Mouse (Mus musculus) T-cell, adult 2 months (primary cell): ENCODE data around the gene Olfr1131.
"Not testable (repeated sequence)": the region's sequence is repeated elsewhere in the genome, so short reads cannot be mapped to it uniquely, and the experiment has no call there.

Experiments
- DNase-seq: peaks from one replicate; pipeline ENCODE4 v3.0.0; 2022; ENCODE audit warnings: low spot score

Gene Olfr1131

DNA sequence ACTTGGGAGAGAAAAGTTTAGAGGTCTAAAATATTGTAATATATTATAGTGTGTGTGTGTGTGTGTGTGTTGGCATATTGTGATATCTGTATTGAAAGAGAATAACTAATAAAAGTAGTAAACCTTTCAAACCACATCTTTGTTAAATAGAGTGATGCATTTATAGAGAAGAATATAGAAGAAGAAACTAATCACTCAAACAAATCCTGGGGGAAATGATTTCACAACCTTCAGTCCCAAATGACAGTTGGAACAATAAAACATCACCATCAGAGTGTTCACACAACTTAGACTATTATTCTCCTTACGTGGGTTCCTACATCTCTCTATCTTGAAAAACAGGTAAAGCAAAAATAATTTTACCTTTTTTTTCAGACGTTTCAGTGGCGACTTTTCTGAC, at the start of gene Olfr1131:
TSS of gene Olfr1131 (plus strand) at position 301 of the 400 bp plus-strand sequence.
- DNase-seq: no peak

DNA sequence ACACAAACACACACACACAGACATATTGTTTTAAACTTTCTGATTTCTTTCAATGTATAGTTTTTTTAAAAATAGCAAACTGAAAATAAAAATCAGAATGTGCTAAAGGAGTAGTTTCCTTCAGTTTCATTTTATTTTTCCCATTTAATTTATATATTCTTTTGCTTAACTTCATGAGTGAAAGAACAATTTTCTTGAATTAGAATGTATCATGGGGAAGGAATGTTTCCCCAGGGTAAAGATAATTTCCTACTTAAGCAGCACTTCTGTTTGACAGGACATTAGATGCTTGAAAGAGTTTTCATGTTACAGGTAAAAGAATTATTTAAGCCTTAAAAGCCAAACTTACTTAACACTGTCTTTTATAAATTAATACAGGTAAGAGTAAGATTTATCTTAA, 21.0 kb upstream of the Olfr1131 start, which contains the start of gene Olfr1130:
TSS of gene Olfr1130 (plus strand) at position 301 of the 400 bp plus-strand sequence.
- DNase-seq: not testable (repeated sequence)

DNA sequence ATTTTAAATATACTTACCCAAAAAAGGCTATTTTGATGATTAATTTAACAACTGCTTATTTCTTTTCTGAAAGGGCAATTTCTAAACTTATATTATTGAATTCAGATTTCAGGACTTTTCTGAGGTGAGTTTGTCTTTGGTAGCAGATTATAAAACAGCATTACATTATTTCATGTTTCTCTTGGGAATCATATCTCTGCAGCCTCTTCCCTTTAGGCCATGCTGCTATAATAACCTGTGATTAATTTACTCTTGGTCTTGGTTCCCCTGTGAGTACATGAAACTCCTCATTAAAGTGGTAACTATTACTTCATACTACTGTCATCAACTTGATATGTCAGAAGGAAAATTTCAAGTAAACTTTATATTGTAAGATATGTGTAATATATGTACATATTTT, 10.5 kb downstream of the Olfr1131 start, which contains the start of gene Olfr1132:
TSS of gene Olfr1132 (minus strand) at position 101 of the 400 bp plus-strand sequence.
- DNase-seq: no peak

DNA sequence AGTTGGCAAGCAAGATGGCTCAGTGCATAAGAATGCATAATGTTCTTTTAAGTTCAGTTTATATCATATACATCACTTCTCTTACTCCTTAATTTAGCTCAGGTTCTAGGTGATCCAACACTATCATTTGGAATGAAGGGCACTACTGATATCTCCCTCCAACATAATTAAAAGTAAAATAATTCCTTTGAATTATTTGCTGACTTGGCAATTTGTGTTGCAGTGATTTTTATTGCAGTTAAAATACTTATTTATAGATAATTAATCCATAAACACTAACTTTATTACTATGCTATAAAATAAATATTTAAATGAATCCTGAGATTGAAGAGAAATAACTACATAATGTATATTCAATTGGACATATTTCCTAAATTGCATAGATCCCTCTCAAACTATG, 15.5 kb downstream of the Olfr1131 start:
- no peak for DNase-seq

DNA sequence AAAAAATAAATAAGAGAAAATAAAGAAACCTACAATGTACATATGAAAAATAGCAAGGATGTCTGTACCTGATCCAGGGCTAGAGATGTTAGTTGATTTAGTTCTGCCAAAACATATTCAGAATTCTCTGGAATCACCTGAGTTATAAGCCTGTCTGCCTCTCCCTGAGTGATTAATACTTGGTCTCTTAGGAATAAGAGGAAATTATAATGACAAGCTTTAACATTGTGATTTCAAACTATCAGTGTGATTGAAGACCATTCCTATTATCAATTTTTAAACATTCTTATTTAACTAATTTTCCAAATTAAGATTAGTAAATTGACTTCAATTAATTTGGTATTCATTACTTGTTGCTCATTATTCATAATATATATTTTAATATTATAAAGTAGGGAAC, 20.4 kb downstream of the Olfr1131 start, which contains the start of gene Olfr1133:
TSS of gene Olfr1133 (minus strand) at position 101 of the 400 bp plus-strand sequence.
- no peak for DNase-seq

DNA sequence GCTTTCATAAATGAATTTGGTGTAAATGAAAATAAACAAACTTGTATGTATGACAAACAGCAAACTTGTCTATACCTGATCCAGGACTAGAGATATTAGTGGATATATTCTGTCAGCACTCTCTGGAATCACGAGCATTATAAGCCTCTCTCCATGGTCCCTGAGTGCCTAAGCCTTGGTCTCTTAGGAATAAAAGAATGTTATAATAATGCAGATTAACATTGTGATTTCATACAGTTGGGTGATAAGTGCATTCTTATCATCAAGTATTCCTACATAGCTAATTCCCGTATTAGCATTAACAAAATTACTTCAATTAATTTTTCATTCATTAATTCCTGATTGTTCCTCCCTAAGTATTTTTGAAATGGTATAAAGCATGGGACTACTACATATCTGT, 31.5 kb downstream of the Olfr1131 start, which contains the start of gene Olfr1134:
TSS of gene Olfr1134 (minus strand) at position 101 of the 400 bp plus-strand sequence.
- no peak for DNase-seq

DNA sequence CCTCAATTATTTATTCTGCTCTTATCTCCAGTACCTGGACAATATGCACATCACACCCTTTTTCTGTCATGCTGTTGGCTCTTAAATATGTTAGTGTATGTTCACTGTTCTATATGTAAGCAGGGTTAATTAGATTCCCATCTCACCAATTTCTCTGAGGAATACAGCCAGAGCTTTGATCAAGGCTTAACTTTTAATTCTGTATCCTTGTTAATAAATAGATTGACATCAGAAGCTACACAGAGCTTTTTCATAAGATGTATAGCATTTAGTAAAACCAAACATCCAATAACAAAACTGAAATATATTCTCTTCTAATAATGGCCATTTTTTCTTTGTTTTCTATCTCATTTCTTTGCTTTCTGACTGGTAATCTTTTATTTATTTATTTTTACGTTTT, 46.7 kb downstream of the Olfr1131 start, which contains the start of gene Olfr1135:
TSS of gene Olfr1135 (minus strand) at position 101 of the 400 bp plus-strand sequence.
- DNase-seq: no peak
